Mouse (Mus musculus): ENCODE results near the gene Racgap1. TPM values are rescaled to one million over a fixed set of nuclear protein-coding genes. Genes with fewer than 3 reads are reported as not detected.

Gene Racgap1
- total RNA-seq, 2 experiments from 2014 or later: 0.57 to 0.69 TPM

GRCm38 (mm10) chr15:99619821-99620220 lies 31.6 kb downstream of the Racgap1 start:
- no peak for DNase-seq (ENCODE audit: low spot score)

- no peak for DNase-seq (ENCODE audit: low spot score)
Observed at GRCm38 (mm10) chr15:99618595-99618994, 32.9 kb downstream of the Racgap1 start.

DNA sequence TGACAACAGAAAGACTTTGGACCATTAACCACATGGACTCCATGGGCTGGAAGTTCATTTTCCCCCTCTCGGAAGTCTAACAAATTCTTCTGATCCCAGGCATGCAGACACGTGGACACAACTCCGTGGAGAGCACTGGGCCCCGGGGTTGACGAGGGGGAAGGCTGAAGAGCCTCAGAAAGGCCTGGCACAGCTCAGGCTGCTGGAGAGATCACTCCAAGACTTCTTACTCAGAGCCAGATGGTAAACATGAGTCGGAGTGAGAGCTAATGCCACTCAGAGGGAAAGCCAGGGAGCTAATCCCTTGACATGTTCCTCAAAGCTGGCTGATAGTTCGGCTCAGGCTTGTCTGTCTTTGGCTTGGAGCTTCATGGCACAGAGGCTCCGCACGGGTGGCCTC lies 36.2 kb downstream of the Racgap1 start:
- no peak for DNase-seq (ENCODE audit: low spot score)

DNA sequence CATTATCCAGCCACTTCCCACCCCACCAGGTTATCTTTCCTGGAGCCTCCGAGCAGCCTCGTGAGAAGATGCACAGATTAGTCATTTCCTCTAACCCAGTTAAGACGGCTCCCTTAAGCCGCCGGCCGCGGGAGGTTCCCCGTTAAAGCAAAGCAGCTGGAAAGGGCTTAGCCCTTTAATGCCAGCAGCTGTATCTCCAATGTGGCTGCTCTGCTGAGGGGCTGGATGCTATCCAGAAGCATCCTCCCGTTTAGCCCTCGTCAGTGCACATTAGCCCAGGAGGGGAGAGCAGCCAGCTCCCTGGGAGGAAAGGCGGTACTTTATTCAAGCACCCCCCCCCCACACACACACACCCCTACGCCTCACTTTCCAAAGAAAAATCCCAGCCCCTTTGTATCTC lies 36.7 kb downstream of the Racgap1 start:
- DNase-seq (ENCODE audit: low spot score): no peak

GRCm38 (mm10) chr15:99614273-99614672 lies 37.2 kb downstream of the Racgap1 start:
- no peak for DNase-seq (ENCODE audit: low spot score)

GRCm38 (mm10) chr15:99611563-99611962 lies 39.9 kb downstream of the Racgap1 start:
- DNase-seq (ENCODE audit: low spot score): no peak

DNA sequence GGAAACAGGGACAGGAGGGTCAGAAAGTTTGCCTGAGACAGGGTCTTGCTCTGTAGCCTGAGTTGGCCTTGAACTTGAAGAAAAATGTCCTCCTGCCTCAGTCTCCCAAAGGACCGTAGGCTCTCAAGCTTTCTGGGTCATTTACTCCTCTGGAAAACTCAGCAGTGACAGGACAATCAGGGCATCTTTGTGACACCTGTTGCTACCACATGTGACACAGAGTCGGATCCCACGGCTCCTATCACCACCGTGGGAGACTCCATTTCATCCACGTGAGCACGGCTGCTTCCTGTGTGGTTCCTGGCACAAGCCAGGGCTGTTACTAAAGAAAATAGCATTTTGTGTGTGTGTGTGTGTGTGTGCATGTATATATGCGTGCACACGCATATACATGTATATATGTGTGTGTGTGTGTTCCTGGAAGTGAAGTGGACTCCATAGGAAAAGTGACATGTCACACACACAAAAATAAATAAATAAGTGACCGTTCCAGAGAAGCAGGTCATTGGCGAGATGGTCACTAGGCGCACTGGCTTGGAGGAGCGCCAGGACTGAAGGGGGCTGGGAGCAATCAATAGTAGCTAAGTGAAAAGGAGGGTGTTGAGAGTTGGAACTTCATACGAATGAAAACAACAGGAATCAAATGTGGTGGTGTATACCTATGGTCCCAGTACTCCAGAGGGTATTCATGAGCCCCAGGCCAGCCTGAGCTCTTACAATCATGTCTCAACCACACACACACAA lies 42.9 kb downstream of the Racgap1 start:
- no peak for DNase-seq (ENCODE audit: low spot score)

- DNase-seq (ENCODE audit: low spot score): no peak
Observed at GRCm38 (mm10) chr15:99607388-99608113, 43.9 kb downstream of the Racgap1 start.

DNA sequence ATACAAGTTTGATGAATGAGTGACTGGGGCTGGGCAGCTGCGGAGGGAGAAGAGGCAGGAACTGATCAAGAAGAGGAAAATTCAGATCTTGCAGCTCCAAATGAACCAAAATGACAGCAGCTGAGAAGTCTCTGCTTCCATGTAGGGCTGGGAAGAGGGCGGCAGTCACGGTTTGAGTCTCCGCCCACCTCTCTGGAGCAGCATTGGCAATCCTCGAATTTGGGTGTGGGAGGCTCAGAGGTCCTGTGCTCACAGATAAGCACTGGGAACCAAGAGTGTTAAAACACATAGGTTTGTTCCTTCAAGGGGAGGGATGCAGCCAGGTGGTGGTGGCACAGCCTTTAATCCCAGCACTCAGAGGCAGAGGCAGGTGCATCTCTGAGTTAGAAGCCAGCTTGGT lies 44.9 kb downstream of the Racgap1 start:
- DNase-seq (ENCODE audit: low spot score): no peak

GRCm38 (mm10) chr15:99605595-99605994 lies 45.9 kb downstream of the Racgap1 start:
- no peak for DNase-seq (ENCODE audit: low spot score)

DNA sequence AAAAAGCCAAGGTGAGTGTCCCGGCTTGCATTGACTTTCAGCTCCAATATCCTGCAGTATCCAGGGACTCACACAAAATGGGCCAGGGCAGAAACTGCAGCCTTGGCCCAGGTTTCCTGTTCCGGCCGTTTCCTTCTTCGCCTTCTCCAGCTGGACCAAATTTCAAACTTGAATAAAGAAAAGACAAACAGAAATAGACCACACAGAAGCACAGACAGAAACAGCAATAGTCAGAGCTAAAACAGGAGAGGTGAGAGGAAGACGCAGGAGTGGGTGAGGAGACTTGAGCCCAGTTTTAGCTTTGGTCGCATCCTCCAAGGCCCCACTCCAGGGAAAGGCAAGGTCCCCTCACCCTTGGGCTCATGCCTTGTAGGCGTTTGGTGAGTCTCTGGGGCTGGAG lies 48.2 kb downstream of the Racgap1 start:
- no peak for DNase-seq (ENCODE audit: low spot score)

DNA sequence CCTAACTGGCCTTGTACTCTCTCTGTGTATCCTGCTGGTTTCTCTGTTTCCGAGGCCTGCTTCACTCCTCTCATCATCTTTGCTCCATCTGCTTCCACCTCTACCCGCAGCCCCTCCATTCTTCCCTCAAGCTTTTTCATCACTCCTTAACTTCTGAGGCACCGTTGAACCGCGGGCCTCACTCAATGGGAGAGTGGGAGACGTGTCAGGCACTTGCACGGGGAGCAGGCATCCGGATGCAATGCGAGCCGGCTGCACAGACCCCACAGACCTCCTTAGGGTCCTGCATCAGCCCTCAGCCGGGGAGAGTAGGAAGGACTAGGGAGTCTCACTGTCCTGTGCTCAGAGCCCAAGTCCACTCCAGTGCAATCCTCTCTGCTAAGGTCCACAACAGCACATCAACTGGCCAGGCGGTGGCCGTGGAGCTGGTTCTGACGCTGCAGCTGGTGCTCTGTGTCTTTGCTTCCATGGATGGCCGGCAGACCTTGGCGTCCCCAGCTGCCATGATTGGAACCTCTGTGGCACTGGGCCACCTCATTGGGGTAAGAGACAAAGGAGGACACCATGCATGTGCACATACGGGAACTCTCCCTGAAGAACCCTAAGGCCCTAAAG lies 49.1 kb downstream of the Racgap1 start:
- DNase-seq (ENCODE audit: low spot score): no peak

- no peak for DNase-seq (ENCODE audit: low spot score)
Observed at GRCm38 (mm10) chr15:99601823-99602120, 49.7 kb downstream of the Racgap1 start.

GRCm38 (mm10) chr15:99600986-99601822 lies 50.3 kb downstream of the Racgap1 start, which contains the start of gene Aqp6:
Aqp6 (plus strand) TSS chr15:99601400.
- DNase-seq (ENCODE audit: low spot score): no peak

DNA sequence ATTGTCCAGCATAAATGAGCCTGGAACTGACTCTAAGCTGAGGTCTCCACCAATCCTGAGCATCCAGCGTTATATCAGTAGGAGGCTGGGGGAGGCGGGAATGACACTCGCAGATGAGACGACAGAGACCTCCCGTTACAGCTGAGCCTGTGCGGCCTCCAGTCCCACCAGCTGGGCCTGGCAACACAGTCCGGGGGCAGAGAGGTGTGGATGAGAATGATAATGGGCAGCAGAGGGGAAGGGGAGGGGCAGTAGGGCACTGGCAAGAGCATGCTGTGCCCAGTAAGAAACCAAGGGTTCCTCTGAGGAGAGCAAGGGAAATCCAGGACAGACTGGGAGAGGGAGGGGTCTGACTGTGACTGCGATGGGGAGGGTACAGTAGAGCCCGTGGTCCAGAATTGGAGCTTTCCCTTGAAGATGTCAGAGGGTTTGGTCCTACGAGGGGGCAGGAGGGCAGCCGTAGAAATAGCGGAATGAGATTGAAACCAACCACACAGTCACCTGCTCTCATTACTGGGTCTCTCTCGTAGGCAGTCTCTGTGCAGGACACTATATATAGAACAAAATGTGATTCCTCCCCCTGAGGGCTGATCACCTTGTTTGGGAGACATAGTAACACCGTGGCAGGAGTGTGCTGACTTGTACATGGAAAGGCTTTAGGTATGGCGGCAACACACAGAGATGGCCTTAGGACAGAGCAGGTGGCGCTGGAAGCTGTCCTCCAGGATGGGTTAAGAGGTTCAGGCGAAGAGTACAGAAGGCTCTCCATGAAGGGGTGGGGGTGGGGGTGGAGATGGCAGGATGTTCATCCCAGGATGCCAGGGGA lies 52.0 kb downstream of the Racgap1 start:
- DNase-seq (ENCODE audit: low spot score): no peak

GRCm38 (mm10) chr15:99597596-99597995 lies 53.9 kb downstream of the Racgap1 start:
- DNase-seq (ENCODE audit: low spot score): no peak

DNA sequence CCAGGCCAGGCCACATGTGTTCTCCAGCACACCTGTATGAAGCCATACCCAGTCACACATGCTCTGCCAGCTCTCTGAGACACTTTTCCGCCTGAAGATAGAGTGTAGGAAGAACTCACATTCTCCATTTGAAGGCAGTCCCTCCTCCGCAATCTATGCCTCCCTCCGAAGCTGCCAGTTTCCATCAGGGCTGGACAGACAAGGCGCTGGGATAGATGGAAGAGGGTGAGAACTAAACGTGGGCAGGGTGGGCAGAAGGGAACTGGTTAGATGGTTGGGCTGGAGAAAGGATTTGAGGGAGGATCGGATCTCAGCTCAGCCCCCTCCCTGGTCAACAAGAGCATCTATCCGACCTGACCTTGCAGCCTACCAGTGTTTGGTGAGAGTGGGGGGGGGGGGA lies 54.6 kb downstream of the Racgap1 start:
- no peak for DNase-seq (ENCODE audit: low spot score)

GRCm38 (mm10) chr15:99596056-99596687 lies 55.3 kb downstream of the Racgap1 start:
- peak; percentile 66 for DNase-seq (ENCODE audit: low spot score)

DNA sequence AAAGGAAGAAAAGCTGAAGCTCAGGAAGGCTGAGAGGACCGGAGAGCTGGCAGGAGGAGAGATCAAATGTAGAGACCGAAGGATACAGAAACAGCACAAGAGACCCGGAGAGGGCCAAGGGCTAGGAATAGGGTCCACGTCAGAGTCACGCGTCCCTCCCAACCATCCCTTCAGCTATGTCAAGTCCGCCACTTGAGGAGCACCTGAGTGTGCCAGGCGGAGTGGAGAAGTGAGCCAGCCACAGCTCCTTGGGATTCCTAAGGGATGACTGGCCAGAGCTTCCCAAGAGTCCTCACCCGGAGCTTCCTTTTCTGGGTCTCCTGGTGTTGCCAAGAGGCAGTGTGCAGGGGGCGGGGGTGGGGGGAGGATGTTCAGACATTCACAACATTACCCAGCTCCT lies 56.5 kb downstream of the Racgap1 start:
- no peak for DNase-seq (ENCODE audit: low spot score)

DNA sequence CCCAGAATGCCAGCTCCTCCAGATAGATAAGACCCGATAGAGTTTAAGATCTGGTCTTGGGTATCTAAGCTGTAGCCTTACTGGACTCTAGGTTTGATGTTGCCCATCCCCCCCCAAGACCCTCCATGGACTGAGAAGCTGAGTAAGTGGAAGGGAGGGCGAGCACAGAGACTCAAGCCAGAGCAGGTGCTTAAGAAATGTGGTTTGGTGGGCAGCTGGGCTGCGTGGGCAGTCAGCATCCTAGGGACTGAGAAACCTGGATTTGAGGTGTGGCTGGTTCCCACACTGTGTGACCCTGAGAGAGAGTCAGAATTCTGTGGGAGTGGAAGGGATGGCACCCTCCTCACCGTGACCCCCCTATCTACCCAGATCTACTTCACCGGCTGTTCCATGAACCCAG lies 58.6 kb downstream of the Racgap1 start:
- DNase-seq (ENCODE audit: low spot score): no peak
